Mouse (Mus musculus) right cerebral cortex, postnatal 10 days (tissue): Measurements from ENCODE around the gene Pld4.

Experiments
- DNase-seq, 2 experiments: peaks; one replicate each; pipeline ENCODE4 v3.0.0; 2021; ENCODE audit warnings: low spot score in 2 of 2

The Pld4 gene

GRCm38 (mm10) chr12:112766586-112766985, 6.1 kb downstream of the Pld4 start:
- DNase-seq = no peak

- DNase-seq = peak; percentile 63 to 72
Measured at GRCm38 (mm10) chr12:112767036-112767890, 6.8 kb downstream of the Pld4 start.

DNA sequence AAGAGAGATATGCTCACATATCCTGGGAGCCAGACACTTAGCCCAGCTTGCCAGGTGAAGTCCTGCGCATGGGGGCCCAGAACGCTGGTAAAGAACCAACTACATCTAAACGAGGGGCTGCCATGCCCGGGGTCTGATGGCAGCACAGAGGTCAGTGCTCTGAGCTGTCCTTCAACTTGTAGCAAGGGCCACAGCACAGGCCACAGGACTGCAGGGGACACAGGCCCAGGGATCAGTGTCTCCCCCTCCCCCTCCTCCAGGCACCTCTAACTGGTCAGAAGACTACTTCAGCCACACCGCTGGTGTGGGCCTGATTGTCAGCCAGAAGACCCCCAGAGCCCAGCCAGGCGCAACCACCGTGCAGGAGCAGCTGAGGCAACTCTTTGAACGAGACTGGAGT, 7.7 kb downstream of the Pld4 start:
- peak in 1 of 2 experiments; percentile 18 for DNase-seq

DNA sequence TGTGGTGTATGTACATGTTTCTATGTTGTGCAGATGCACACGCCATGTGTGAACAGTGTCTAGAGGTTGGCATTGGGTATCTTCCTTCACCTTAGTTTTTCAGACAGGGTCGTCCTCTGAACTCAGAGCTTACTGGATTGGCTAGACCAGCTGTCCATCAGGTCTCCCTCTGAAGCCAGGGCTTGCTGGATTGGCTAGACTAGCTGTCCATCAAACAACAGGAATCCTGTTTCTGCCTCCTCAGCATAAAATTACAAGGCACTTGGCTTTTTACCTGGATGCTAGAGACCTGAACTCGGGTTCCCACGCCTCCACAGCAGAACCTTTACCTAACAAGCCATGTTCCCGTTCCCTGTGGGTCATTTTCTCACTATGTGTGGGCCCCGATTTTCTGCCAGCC, 8.6 kb downstream of the Pld4 start:
- peak; percentile 46 for DNase-seq

DNA sequence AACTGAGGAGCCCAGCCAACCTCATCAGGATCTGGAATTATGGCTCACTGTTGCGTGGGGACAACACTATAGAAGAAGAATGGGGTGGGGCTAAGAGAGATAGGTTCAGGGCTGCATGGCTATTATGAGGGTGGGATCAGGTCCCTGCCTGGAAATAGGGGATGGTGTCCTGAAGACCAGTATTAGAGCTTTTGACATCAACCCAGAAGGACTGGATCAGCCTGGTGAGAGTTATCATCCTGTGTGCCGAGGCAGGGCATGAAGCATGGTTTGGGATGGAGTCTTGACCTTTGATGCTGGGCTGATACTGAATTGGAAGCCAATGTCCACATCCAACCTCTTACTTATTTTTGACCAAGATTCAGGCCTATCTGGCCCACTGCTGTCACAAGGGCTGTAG, 9.3 kb downstream of the Pld4 start:
- DNase-seq = no peak

- peak in 1 of 2 experiments; percentile 18 for DNase-seq
Measured at GRCm38 (mm10) chr12:112770396-112770795, 9.9 kb downstream of the Pld4 start.

- peak in 1 of 2 experiments; percentile 16 for DNase-seq
Measured at GRCm38 (mm10) chr12:112772306-112772705, 11.9 kb downstream of the Pld4 start.

DNA sequence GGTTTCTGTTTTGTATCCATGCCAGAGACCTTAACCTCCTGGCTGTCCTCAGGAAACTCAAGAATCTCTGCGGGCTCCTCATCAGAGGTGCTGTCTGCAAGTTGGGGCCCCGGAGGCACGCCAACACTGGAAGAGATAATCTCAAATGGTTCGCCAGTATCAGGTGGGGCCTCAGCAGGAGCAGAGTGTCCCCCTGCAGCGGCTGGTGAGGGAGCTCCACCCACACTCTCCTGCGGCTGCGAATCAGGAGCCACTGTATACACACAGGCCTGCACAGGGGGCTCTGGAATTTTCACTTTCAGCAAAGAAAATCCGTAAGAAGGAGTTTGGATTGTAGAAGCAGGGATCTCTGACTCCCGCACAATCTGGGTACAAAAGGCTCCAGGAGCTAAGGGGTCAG, 12.9 kb downstream of the Pld4 start:
- DNase-seq = no peak

DNA sequence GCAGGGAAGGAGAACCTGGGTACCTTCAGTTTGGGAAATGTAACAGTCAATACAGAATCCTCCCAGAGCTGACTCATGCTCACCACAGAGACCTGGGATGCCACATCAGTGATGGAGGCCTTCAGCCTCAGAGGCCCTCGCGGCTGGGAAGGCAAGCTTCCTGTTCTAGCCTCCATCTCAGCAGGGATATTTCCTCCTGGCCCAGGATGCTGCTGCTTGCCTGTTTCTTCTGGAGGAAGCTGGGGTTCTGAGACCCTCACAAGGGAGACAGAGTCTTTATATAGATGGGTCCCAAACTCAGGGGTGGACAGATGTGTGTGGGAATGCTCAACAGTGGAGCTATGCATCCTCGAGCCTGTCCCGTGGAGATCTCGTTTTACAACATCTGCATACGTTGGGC, 13.6 kb downstream of the Pld4 start:
- DNase-seq = no peak

DNA sequence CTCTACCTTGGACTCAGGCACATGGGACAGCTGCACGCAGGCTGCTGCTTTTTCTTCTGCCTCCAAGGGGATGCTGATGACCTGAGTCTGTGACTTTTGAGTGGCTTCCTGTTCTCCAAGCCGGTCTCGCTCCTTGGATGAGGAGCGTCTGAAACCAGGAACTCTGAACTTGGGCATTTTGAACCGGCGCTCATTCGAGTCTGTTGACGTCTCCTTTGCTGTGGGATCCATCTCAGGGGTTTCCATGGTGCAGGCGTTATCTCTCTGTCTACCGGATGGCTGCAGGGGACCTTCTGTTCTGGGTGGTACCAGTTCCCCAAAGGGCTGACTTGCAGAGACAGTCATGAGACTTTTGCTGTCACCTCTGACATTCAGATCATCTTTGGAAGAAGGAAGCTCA, 14.0 kb downstream of the Pld4 start:
- no peak for DNase-seq

- no peak for DNase-seq
Measured at GRCm38 (mm10) chr12:112791026-112791425, 30.6 kb downstream of the Pld4 start.

- no peak for DNase-seq
Measured at GRCm38 (mm10) chr12:112793601-112794355, 33.3 kb downstream of the Pld4 start.

- DNase-seq = no peak
Measured at GRCm38 (mm10) chr12:112794356-112794816, 33.9 kb downstream of the Pld4 start.

DNA sequence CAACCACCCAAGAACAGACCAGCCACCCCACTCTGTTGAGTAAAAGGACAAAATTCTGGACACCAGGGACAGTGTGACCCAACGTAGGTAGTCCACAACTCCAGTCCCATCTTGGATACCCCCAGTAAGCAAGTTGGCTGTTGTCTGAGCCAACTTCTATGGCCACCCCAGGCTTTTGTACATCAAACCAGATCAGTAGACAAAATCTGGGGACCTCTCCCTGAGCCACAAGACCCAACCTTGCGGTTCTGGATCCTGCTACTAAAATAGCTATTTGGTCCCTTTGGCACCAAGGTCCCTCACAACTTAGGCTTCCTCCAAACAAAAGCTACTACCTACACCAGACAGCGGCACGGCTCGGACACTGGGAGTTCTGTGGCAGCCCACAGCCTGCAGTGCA, 34.5 kb downstream of the Pld4 start:
- no peak for DNase-seq

GRCm38 (mm10) chr12:112795466-112796104, 35.1 kb downstream of the Pld4 start:
- DNase-seq = no peak

- DNase-seq = no peak
Measured at GRCm38 (mm10) chr12:112796551-112797510, 36.4 kb downstream of the Pld4 start.

- peak; percentile 81 to 84 for DNase-seq
Measured at GRCm38 (mm10) chr12:112797672-112798331, 37.3 kb downstream of the Pld4 start.

DNA sequence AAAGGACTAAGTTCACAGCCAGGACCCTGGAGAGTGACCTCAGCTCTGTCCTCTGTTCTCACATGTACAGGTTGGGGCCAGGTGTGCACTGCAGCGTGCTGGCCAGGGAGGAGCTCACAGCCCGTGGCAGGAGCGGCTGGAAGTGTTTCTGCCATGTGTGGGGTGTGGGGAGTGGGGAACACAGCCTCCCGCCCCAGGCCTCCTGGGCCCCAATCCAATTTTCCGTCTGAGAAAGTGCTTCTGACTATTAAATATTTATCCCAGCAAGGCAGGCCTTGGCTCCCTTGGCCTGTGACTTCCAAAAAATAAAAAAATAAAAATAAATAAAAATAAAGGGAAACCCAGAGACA, 37.9 kb downstream of the Pld4 start:
- DNase-seq = no peak

DNA sequence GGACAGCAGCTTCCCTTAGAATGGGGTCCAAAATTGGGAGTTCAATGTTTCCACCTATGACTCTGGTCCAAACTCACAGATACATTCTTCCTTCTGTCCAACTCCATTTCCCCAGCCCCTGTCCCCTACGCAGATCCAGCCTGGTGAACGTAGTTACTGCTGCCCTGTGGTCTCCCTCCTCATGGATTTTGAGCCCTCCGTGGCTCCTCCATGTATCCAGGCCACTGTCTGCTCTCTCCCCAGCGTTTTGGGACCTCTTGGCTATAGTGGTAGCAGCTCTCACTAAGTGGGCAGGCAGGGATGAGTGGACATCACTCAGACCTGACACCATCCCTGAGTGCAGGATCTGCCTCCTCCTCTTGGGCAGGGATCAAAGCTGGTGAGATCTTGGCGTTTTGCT, 38.3 kb downstream of the Pld4 start:
- DNase-seq = no peak

GRCm38 (mm10) chr12:112799237-112799970, 38.9 kb downstream of the Pld4 start:
- no peak for DNase-seq
